Mouse (Mus musculus): ENCODE measurements around the gene Ulk3. TPM values are rescaled to one million over a fixed set of nuclear protein-coding genes. Genes with fewer than 3 reads are reported as not detected.
A peak's percentile ranks its signal among the peaks of the same experiment; 100 is the strongest.

Gene Ulk3
- total RNA-seq (2015; ENCODE audit: low replicate concordance) (1.1 and 3.4 TPM in 2 replicates), total RNA-seq (2017; ENCODE audit: low replicate concordance) (0.98 and 5.9 TPM in 2 replicates)

GRCm38 (mm10) chr9:57589224-57590126, at the start of gene Ulk3:
TSS of gene Ulk3 (plus strand) at chr9:57589452.
- ATAC-seq (replicated peaks; ENCODE audit: low FRiP score, poor library complexity, severe bottlenecking), result peak; percentile 92

GRCm38 (mm10) chr9:57539550-57539949, 49.7 kb upstream of the Ulk3 start:
- ATAC-seq (replicated peaks; ENCODE audit: low FRiP score, poor library complexity, severe bottlenecking), result no peak

GRCm38 (mm10) chr9:57541312-57541711, 47.9 kb upstream of the Ulk3 start:
- ATAC-seq (replicated peaks; ENCODE audit: low FRiP score, poor library complexity, severe bottlenecking), result peak; percentile 27; the same call in 1 of the 2 replicates

GRCm38 (mm10) chr9:57543951-57544350, 45.3 kb upstream of the Ulk3 start:
- ATAC-seq (replicated peaks; ENCODE audit: low FRiP score, poor library complexity, severe bottlenecking), result no peak

GRCm38 (mm10) chr9:57547287-57547686, 42.0 kb upstream of the Ulk3 start:
- ATAC-seq (replicated peaks; ENCODE audit: low FRiP score, poor library complexity, severe bottlenecking), result peak; percentile 80

GRCm38 (mm10) chr9:57547869-57548268, 41.4 kb upstream of the Ulk3 start:
- ATAC-seq (replicated peaks; ENCODE audit: low FRiP score, poor library complexity, severe bottlenecking), result no peak

GRCm38 (mm10) chr9:57549186-57549585, 40.1 kb upstream of the Ulk3 start:
- no peak for ATAC-seq (replicated peaks; ENCODE audit: low FRiP score, poor library complexity, severe bottlenecking)

GRCm38 (mm10) chr9:57550126-57550862, 39.0 kb upstream of the Ulk3 start:
- no peak for ATAC-seq (replicated peaks; ENCODE audit: low FRiP score, poor library complexity, severe bottlenecking)

- ATAC-seq (replicated peaks; ENCODE audit: low FRiP score, poor library complexity, severe bottlenecking), result peak; percentile 80
Measured at GRCm38 (mm10) chr9:57552139-57552887, 36.9 kb upstream of the Ulk3 start, which contains the start of gene Mpi. TSS of gene Mpi (minus strand) at chr9:57552763.

- ATAC-seq (replicated peaks; ENCODE audit: low FRiP score, poor library complexity, severe bottlenecking), result no peak
Measured at GRCm38 (mm10) chr9:57553119-57553518, 36.1 kb upstream of the Ulk3 start.

- ATAC-seq (replicated peaks; ENCODE audit: low FRiP score, poor library complexity, severe bottlenecking), result no peak
Measured at GRCm38 (mm10) chr9:57554753-57555152, 34.5 kb upstream of the Ulk3 start.

GRCm38 (mm10) chr9:57557215-57557614, 32.0 kb upstream of the Ulk3 start:
- no peak for ATAC-seq (replicated peaks; ENCODE audit: low FRiP score, poor library complexity, severe bottlenecking)

GRCm38 (mm10) chr9:57558625-57559024, 30.6 kb upstream of the Ulk3 start:
- no peak for ATAC-seq (replicated peaks; ENCODE audit: low FRiP score, poor library complexity, severe bottlenecking)

GRCm38 (mm10) chr9:57559568-57559967, 29.7 kb upstream of the Ulk3 start:
- ATAC-seq (replicated peaks; ENCODE audit: low FRiP score, poor library complexity, severe bottlenecking), result no peak

- ATAC-seq (replicated peaks; ENCODE audit: low FRiP score, poor library complexity, severe bottlenecking), result no peak
Measured at GRCm38 (mm10) chr9:57560263-57560662, 29.0 kb upstream of the Ulk3 start.

- ATAC-seq (replicated peaks; ENCODE audit: low FRiP score, poor library complexity, severe bottlenecking), result peak; percentile 98
Measured at GRCm38 (mm10) chr9:57560861-57561710, 28.2 kb upstream of the Ulk3 start, which contains the start of gene Scamp2. TSS of gene Scamp2 (plus strand) at chr9:57560943.

GRCm38 (mm10) chr9:57561711-57562099, 27.5 kb upstream of the Ulk3 start:
- ATAC-seq (replicated peaks; ENCODE audit: low FRiP score, poor library complexity, severe bottlenecking), result no peak

GRCm38 (mm10) chr9:57562896-57563372, 26.3 kb upstream of the Ulk3 start:
- no peak for ATAC-seq (replicated peaks; ENCODE audit: low FRiP score, poor library complexity, severe bottlenecking)

GRCm38 (mm10) chr9:57564609-57565008, 24.6 kb upstream of the Ulk3 start:
- ATAC-seq (replicated peaks; ENCODE audit: low FRiP score, poor library complexity, severe bottlenecking), result no peak
